Comparison of ENCODE assay signal across 9 mouse cellular contexts in the genomic region with DNA sequence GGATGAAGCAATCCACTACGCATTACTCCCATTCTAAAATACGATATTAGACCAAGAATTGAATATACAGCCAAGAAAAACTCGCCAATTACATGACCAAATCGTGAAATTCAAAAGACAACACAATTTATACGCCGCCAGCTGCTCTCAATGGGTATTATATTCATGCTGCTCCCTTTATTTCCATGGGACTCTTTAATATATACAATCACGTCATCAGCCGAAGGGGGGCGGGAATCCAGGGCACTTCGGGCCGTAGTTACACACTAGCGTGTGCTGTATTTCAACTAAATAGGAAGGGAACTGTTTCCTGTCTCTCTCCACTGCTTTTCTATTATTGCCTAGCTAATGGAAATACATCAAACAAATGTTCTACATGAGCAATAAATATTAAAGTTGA. TPM values are rescaled to one million over a fixed set of nuclear protein-coding genes. Genes with fewer than 3 reads are reported as not detected.
A peak's percentile ranks its signal among the peaks of the same experiment; 100 is the strongest.
DNase-seq lines count a peak whose midpoint lies in the region; ATAC-seq and TF ChIP-seq lines count a peak whose summit lies in the region.
"Had no signal": no experiment of that assay in that cellular context is flagged by ENCODE, and none has a peak within 500 bp of the region (broad histone marks: within the 10 kb centered on the region; RNA-seq: fewer than 3 reads in every experiment).

No protein-coding gene starts in this region.

- no peak overlapping the region for H3K4me2 ChIP-seq in forebrain, embryonic 11.5 days (ENCODE audit: low read depth, low read length, severe bottlenecking)
- H3K4me2 ChIP-seq in midbrain, embryonic 12.5 days (replicated peaks): peak overlapping the region; percentile 28
- no peak overlapping the region for H3K4me2 ChIP-seq in midbrain, embryonic 11.5 days
- peak overlapping the region; percentile 23 for H3K4me2 ChIP-seq in lung, embryonic 15.5 days

- H3K27me3 ChIP-seq in forebrain, embryonic 11.5 days (ENCODE audit: control insufficient read depth, insufficient read depth, low read length): no peaks in the 10 kb centered on the region
- no peaks in the 10 kb centered on the region for H3K27me3 ChIP-seq in forebrain, embryonic 10.5 days (ENCODE audit: poor library complexity, severe bottlenecking)
- no peaks in the 10 kb centered on the region for H3K27me3 ChIP-seq in midbrain, embryonic 12.5 days
- H3K27me3 ChIP-seq in midbrain, embryonic 11.5 days (ENCODE audit: control insufficient read depth, insufficient read depth, low read length): no peaks in the 10 kb centered on the region
- no peaks in the 10 kb centered on the region for H3K27me3 ChIP-seq in lung, embryonic 15.5 days

- H3K36me3 ChIP-seq in forebrain, embryonic 11.5 days (ENCODE audit: control insufficient read depth, insufficient read depth, low read length): peaks cover 3% of the 10 kb centered on the region; the same call in 1 of the 2 replicates
- peaks cover 29% of the 10 kb centered on the region for H3K36me3 ChIP-seq in forebrain, embryonic 10.5 days (replicated peaks)
- peaks cover 17% of the 10 kb centered on the region for H3K36me3 ChIP-seq in midbrain, embryonic 12.5 days
- H3K36me3 ChIP-seq in midbrain, embryonic 11.5 days (ENCODE audit: control insufficient read depth, insufficient read depth, low read length): peaks cover 12% of the 10 kb centered on the region; the same call in 1 of the 2 replicates
- H3K36me3 ChIP-seq in lung, embryonic 15.5 days: no peaks in the 10 kb centered on the region

- no peak overlapping the region for H3K4me3 ChIP-seq in forebrain, embryonic 11.5 days (ENCODE audit: low read depth, low read length)
- no peak overlapping the region for H3K4me3 ChIP-seq in forebrain, embryonic 10.5 days
- no peak overlapping the region for H3K4me3 ChIP-seq in midbrain, embryonic 12.5 days
- H3K4me3 ChIP-seq in midbrain, embryonic 11.5 days (ENCODE audit: low read depth, low read length): no peak overlapping the region
- no peak overlapping the region for H3K4me3 ChIP-seq in lung, embryonic 15.5 days
- H3K4me3 ChIP-seq in olfactory bulb, adult 2 months (ENCODE audit: insufficient read depth, low read depth, low read length): no peak overlapping the region

- H3K27ac ChIP-seq in forebrain, embryonic 11.5 days (ENCODE audit: low read depth, low read length): peak overlapping the region; percentile 65; the same call in 1 of the 2 replicates
- no peak overlapping the region for H3K27ac ChIP-seq in forebrain, embryonic 10.5 days
- H3K27ac ChIP-seq in midbrain, embryonic 12.5 days (replicated peaks): peak overlapping the region; percentile 80
- no peak overlapping the region; the same call in 1 of the 2 replicates for H3K27ac ChIP-seq in midbrain, embryonic 11.5 days (ENCODE audit: low read depth, low read length)
- H3K27ac ChIP-seq in lung, embryonic 15.5 days: peak overlapping the region; percentile 69
- 0 out of 2 replicates have a peak overlapping the region, but pooled peaks have one; percentile 16 for H3K27ac ChIP-seq in olfactory bulb, adult 2 months (ENCODE audit: insufficient read depth, low read depth, low read length)

- no peak for TF ChIP-seq POLR2A in olfactory bulb, adult 2 months (IDR thresholded peaks at IDR 0.05; ENCODE audit: insufficient read depth, low read depth, low read length)

- peaks cover 2% of the 10 kb centered on the region; the same call in 1 of the 2 replicates for H3K4me1 ChIP-seq in forebrain, embryonic 11.5 days (replicated peaks; ENCODE audit: control insufficient read depth, insufficient read depth, low read length)
- peaks cover 42% of the 10 kb centered on the region for H3K4me1 ChIP-seq in forebrain, embryonic 10.5 days
- H3K4me1 ChIP-seq in midbrain, embryonic 12.5 days: peaks cover 53% of the 10 kb centered on the region
- peaks cover 46% of the 10 kb centered on the region for H3K4me1 ChIP-seq in midbrain, embryonic 11.5 days (ENCODE audit: control insufficient read depth, insufficient read depth, low read length)
- peaks cover 17% of the 10 kb centered on the region for H3K4me1 ChIP-seq in lung, embryonic 15.5 days
- peaks cover 10% of the 10 kb centered on the region for H3K4me1 ChIP-seq in olfactory bulb, adult 2 months (ENCODE audit: control insufficient read depth, insufficient read depth, low read length)

- H3K9ac ChIP-seq in forebrain, embryonic 11.5 days (ENCODE audit: low read length): no peak overlapping the region
- H3K9ac ChIP-seq in midbrain, embryonic 12.5 days (replicated peaks): no peak overlapping the region
- no peak overlapping the region for H3K9ac ChIP-seq in midbrain, embryonic 11.5 days (ENCODE audit: low read length)
- no peak overlapping the region for H3K9ac ChIP-seq in lung, embryonic 15.5 days

- 76% methylated on average over 12 of the region's 12 CpGs for WGBS in forebrain, embryonic 11.5 days
- WGBS in forebrain, embryonic 10.5 days: 94% methylated on average over 12 of the region's 12 CpGs
- WGBS in midbrain, embryonic 12.5 days: 47% methylated on average over 12 of the region's 12 CpGs
- 75% methylated on average over 12 of the region's 12 CpGs for WGBS in midbrain, embryonic 11.5 days
- 45% methylated on average over 12 of the region's 12 CpGs for WGBS in lung, embryonic 15.5 days
- WGBS in olfactory bulb, adult 2 months: 28% methylated on average over 12 of the region's 12 CpGs

- no peak for TF ChIP-seq CTCF in olfactory bulb, adult 2 months (IDR thresholded peaks at IDR 0.05; ENCODE audit: insufficient read depth, low read depth, low read length)

- H3K9me3 ChIP-seq in forebrain, embryonic 11.5 days (ENCODE audit: control insufficient read depth, low read length): peaks cover 3% of the 10 kb centered on the region; the same call in 1 of the 2 replicates
- H3K9me3 ChIP-seq in forebrain, embryonic 10.5 days: peaks cover 6% of the 10 kb centered on the region
- H3K9me3 ChIP-seq in midbrain, embryonic 12.5 days: no peaks in the 10 kb centered on the region
- H3K9me3 ChIP-seq in midbrain, embryonic 11.5 days (ENCODE audit: control insufficient read depth, low read length): no peaks in the 10 kb centered on the region
- H3K9me3 ChIP-seq in lung, embryonic 15.5 days: peaks cover 4% of the 10 kb centered on the region; the same call in 1 of the 2 replicates

- no peak for DNase-seq in forebrain, embryonic 11.5 days (ENCODE audit: low spot score)
- no peak for DNase-seq in forebrain, embryonic 10.5 days (ENCODE audit: extremely low spot score, low spot score)
- no peak for DNase-seq in midbrain, embryonic 11.5 days (ENCODE audit: low spot score, missing footprints)
- DNase-seq in layer of hippocampus, adult 9-10 months (ENCODE audit: low spot score): no peak
- no peak for DNase-seq in thymus, postnatal 4 days
- DNase-seq: adrenal gland, postnatal 25 days had no signal

- no peak for ATAC-seq in forebrain, embryonic 11.5 days (replicated peaks; ENCODE audit: low FRiP score)
- ATAC-seq in midbrain, embryonic 12.5 days (ENCODE audit: low FRiP score, low read depth): peak; percentile 39; the same call in 1 of the 2 replicates
- no peak for ATAC-seq in midbrain, embryonic 11.5 days (ENCODE audit: low FRiP score)
- ATAC-seq in lung, embryonic 15.5 days (ENCODE audit: borderline replicate concordance, extremely low read depth, low FRiP score, low TSS enrichment): peak; percentile 77; the same call in 1 of the 2 replicates

RNA-seq across cellular contexts. Expression of a gene that starts 45.2 kb away (rescaled TPM):
- polyA plus RNA-seq in forebrain, embryonic 11.5 days (2014; fragmentation: Nextera tagmentation; extraction: Ambion mirVana): 37.0 and 38.0 TPM in 2 replicates
- 10.5 and 11.8 TPM in 2 replicates for polyA plus RNA-seq in forebrain, embryonic 10.5 days (2016; fragmentation: Nextera tagmentation; extraction: Ambion mirVana)
- polyA plus RNA-seq in midbrain, embryonic 12.5 days (2016; fragmentation: Nextera tagmentation; extraction: Ambion mirVana): 61.5 and 69.7 TPM in 2 replicates
- 47.7 and 56.6 TPM in 2 replicates for polyA plus RNA-seq in midbrain, embryonic 11.5 days (2014; fragmentation: Nextera tagmentation; extraction: Ambion mirVana)
- 4.5 and 5.6 TPM in 2 replicates for polyA plus RNA-seq in lung, embryonic 15.5 days (2015; fragmentation: Nextera tagmentation; extraction: Ambion mirVana)
- polyA plus RNA-seq in olfactory bulb, adult 2 months (2012; ENCODE audit: insufficient read depth, insufficient read length, low replicate concordance, missing spikeins): not detected in 2 replicates

Comparison
In these comparisons a context has a peak if more than half of its experiments do, and no peak if none do; other contexts are left out.
1. ATAC-seq: peak in midbrain, embryonic 12.5 days (single experiment) and lung, embryonic 15.5 days (single experiment); none in forebrain, embryonic 11.5 days (single experiment) and midbrain, embryonic 11.5 days (single experiment).
2. H3K27ac ChIP-seq: peak in forebrain, embryonic 11.5 days (single experiment), midbrain, embryonic 12.5 days (single experiment), lung, embryonic 15.5 days (single experiment) and olfactory bulb, adult 2 months (single experiment); none in forebrain, embryonic 10.5 days (single experiment) and midbrain, embryonic 11.5 days (single experiment).
3. H3K4me2 ChIP-seq: peak in midbrain, embryonic 12.5 days (single experiment) and lung, embryonic 15.5 days (single experiment); none in forebrain, embryonic 11.5 days (single experiment) and midbrain, embryonic 11.5 days (single experiment).